Mouse (Mus musculus) hindbrain, embryonic 14.5 days (tissue): ENCODE measurements around the gene Plpp3. TPM values are rescaled to one million over a fixed set of nuclear protein-coding genes. Genes with fewer than 3 reads are reported as not detected.

ENCODE experiments used
- ATAC-seq: fragments of 200-750 bp; cut with Nextera tagmentation; 2 replicates; pipeline ENCODE4 v1.8.0; 2017; ENCODE audit warnings: moderate number of reproducible peaks, mild to moderate bottlenecking, moderate TSS enrichment, moderate library complexity; ENCODE audit not compliant: low FRiP score
- DNase-seq: peaks from one replicate; pipeline ENCODE4 v3.0.0-alpha.2; 2015; ENCODE audit warnings: low spot score
- H3K27ac ChIP-seq: fragments of 300-500 bp; sonication (generic); 2 replicates; pipeline ENCODE4 v1.5.1; 2014; ENCODE audit warnings: mild to moderate bottlenecking, moderate library complexity
- H3K27me3 ChIP-seq: fragments of 300-500 bp; sonication (generic); 2 replicates; pipeline ENCODE4 v1.6.1; 2014; ENCODE audit warnings: mild to moderate bottlenecking, low read length, mixed read lengths; ENCODE audit not compliant: control insufficient read depth, insufficient read depth
- H3K36me3 ChIP-seq: fragments of 300-500 bp; sonication (generic); replicated peaks from 2 replicates; pipeline ENCODE4 v1.6.1; 2014; ENCODE audit not compliant: control insufficient read depth, insufficient read depth
- H3K4me1 ChIP-seq: fragments of 300-500 bp; sonication (generic); replicated peaks from 2 replicates; pipeline ENCODE4 v1.6.1; 2014; ENCODE audit warnings: antibody characterized with exemption, low read length, mixed read lengths; ENCODE audit not compliant: control insufficient read depth, insufficient read depth
- H3K4me2 ChIP-seq: fragments of 300-500 bp; sonication (generic); replicated peaks from 2 replicates; pipeline ENCODE4 v1.6.1; 2014; ENCODE audit warnings: mild to moderate bottlenecking, moderate library complexity
- H3K4me3 ChIP-seq: fragments of 300-500 bp; sonication (generic); replicated peaks from 2 replicates; pipeline ENCODE4 v1.5.1; 2014; ENCODE audit warnings: mild to moderate bottlenecking, low read length
- H3K9ac ChIP-seq: fragments of 300-500 bp; sonication (generic); 2 replicates; pipeline ENCODE4 v1.6.1; 2014
- H3K9me3 ChIP-seq: fragments of 300-500 bp; sonication (generic); 2 replicates; pipeline ENCODE4 v1.6.1; 2016; ENCODE audit warnings: low read length; ENCODE audit not compliant: control insufficient read depth
- WGBS: fragments of 180-500 bp; shearing (Covaris S2); extraction: QIAGEN DNeasy Blood & Tissue Kit; methylation state at CpG from one replicate; pipeline ENCODE4 v1.1.7; 2014; 5-methylcytosine and 5-hydroxymethylcytosine counted together
- polyA plus RNA-seq: library from polyadenylated mRNA; unstranded; fragments of >200 nt; fragmentation: Nextera tagmentation; extraction: Ambion mirVana; gene quantifications from 2 replicates; pipeline ENCODE4 v1.2.1, GENCODE M21; 2014

Plpp3 gene
- polyA plus RNA-seq, 1 experiment from 2014 or later, result 69.9 TPM

DNA sequence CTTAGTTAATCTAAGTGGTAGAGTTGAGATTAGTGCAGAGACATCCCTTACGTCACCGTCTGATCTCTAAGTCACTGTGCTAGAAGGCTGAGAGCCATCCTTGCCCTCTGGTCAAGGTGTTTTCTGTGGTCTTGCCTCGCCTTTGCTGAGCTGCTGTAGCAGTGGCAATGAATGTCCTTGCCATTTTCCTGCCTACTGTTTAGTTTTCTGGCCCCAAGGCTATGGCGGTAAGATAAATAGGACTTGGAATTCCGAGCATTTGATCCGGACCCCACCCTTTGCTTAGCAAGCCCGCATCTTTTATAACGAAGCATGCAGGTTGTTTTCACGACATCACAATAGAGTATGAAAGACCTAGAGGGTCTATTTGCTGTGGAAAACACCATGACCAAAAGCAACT lies 38.1 kb downstream of the Plpp3 start:
- Histone ChIP-seq H3K4me2 (no peak overlapping the region), H3K9me3 (no peaks in the 10 kb centered on the region), H3K4me1 (no peaks in the 10 kb centered on the region), H3K36me3 (peaks cover 6% of the 10 kb centered on the region; the same call in 1 of the 2 replicates), H3K27ac (no peak overlapping the region), H3K9ac (no peak overlapping the region), H3K4me3 (no peak overlapping the region), H3K27me3 (no peaks in the 10 kb centered on the region)
- ATAC-seq (no peak), DNase-seq (no peak)
- 79% methylated on average over 9 of the region's 9 CpGs for WGBS

DNA sequence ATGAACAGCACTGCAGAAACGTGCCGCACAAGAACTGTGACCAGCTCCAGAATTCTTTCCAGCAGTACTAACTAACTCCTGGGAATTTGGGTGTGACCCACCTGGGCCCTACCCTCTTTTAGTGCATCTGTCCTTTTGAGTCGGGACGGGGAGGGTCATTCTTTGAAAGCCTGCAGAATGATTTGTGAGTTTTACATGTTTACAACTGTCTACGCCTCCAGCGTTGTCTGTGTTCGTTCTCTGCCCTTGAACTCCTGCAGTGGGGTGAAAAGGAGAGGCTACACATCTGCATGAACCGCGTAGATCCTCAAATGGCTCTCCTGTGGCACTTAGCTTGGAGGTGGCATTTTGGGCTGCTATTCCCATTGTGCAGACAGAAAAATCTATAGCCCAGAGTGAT lies 39.0 kb downstream of the Plpp3 start:
- no peak for ATAC-seq
- Histone ChIP-seq H3K27me3 (no peaks in the 10 kb centered on the region), H3K4me3 (no peak overlapping the region), H3K9ac (no peak overlapping the region), H3K27ac (no peak overlapping the region), H3K4me1 (no peaks in the 10 kb centered on the region), H3K36me3 (peaks cover 6% of the 10 kb centered on the region; the same call in 1 of the 2 replicates), H3K9me3 (no peaks in the 10 kb centered on the region), H3K4me2 (no peak overlapping the region)
- WGBS, result 83% methylated on average over 9 of the region's 9 CpGs
- DNase-seq, result no peak

DNA sequence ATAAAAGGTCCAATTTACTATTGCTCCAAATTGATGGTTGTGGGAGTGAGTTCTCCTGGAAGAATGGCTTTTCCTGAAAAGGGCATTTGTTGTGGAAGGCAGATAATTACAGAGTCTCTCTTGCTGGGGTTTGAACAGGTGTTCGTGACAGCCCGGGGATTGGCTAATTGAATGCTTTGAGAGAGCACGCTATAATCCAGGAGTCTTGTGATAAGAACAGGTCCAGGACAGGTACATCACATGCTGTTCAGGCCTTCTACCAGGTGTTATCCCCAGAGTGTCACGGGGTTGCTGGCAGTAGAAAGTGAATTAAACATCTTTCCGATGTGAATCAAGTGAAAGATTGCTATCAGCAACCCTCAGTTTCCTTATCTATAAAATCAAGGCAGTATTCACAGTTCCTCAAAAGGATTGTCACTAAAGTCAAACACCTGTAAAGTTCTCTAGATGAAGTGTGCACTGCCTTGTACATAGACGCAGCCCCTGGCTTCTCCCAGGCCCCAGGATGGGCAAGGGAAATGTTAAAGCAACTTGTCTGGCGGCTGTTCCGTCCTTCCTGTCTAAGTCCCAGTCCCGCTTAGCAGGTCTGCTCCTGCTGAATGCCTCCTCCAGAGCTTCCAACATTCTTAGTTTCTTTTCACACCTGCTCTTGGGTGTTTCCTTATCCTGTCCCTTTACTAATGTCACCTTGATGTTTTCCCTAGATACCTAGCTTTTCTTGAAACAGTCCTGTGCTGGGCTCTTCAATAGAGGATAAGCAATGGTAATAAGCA lies 40.0 kb downstream of the Plpp3 start:
- peaks cover 6% of the 10 kb centered on the region; the same call in 1 of the 2 replicates for H3K36me3 ChIP-seq
- no peak overlapping the region for H3K4me3 ChIP-seq
- no peaks in the 10 kb centered on the region for H3K4me1 ChIP-seq
- H3K27me3 ChIP-seq, result no peaks in the 10 kb centered on the region
- H3K4me2 ChIP-seq, result no peak overlapping the region
- H3K27ac ChIP-seq, result no peak overlapping the region
- DNase-seq, result no peak
- no peak for ATAC-seq
- WGBS, result 88% methylated on average over 9 of the region's 9 CpGs
- H3K9me3 ChIP-seq, result no peaks in the 10 kb centered on the region
- no peak overlapping the region for H3K9ac ChIP-seq

DNA sequence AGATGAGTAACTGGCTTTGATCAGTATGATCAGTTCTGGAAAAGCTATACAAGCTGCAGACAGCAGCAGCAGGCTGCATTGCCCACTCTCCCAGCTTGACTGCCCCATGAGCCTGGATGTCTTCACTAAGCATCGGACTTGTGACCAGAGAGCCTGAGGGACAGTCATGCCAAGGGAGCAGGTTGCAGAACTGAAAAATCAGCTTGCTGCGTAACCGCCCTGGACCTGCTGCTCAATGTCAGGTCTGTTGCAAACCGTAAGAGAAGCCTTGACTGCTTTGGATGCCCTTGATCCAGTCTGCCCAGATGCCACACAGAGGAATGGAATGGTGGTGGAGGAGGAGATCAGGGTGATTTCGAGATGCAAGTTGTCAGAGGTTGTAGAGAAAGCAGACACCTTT lies 41.5 kb downstream of the Plpp3 start:
- peaks cover 6% of the 10 kb centered on the region; the same call in 1 of the 2 replicates for H3K36me3 ChIP-seq
- H3K4me3 ChIP-seq, result no peak overlapping the region
- no peaks in the 10 kb centered on the region for H3K27me3 ChIP-seq
- no peaks in the 10 kb centered on the region for H3K9me3 ChIP-seq
- no peak overlapping the region for H3K4me2 ChIP-seq
- no peak overlapping the region for H3K9ac ChIP-seq
- ATAC-seq (no peak), DNase-seq (no peak)
- no peak overlapping the region for H3K27ac ChIP-seq
- WGBS, result 90% methylated on average over 5 of the region's 5 CpGs
- peaks cover 4% of the 10 kb centered on the region; the same call in 1 of the 2 replicates for H3K4me1 ChIP-seq

DNA sequence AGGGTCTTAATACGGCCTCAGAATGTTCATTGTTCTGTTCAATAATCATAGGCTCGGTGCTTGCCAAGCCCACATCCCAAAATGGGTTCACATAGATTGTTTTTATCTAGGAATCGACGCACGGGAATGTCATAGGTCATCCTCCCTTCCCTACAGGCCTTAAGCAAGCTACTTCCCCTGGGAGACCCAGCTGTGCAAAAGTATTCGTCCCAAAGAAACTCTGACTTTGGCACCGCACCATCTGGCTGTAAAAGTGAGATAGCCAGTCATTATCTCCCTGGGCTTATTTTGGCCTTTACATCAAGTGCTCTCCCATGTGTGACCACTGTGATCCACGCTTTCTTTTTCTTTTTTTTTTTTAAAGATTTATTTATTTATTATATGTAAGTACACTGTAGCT lies 42.2 kb downstream of the Plpp3 start:
- no peak overlapping the region for H3K4me3 ChIP-seq
- H3K27ac ChIP-seq, result no peak overlapping the region
- no peak overlapping the region for H3K9ac ChIP-seq
- H3K4me2 ChIP-seq, result no peak overlapping the region
- WGBS, result 78% methylated on average over 8 of the region's 8 CpGs
- H3K36me3 ChIP-seq, result peaks cover 6% of the 10 kb centered on the region; the same call in 1 of the 2 replicates
- DNase-seq (no peak), ATAC-seq (no peak)
- no peaks in the 10 kb centered on the region for H3K27me3 ChIP-seq
- H3K4me1 ChIP-seq, result peaks cover 11% of the 10 kb centered on the region; the same call in 1 of the 2 replicates
- no peaks in the 10 kb centered on the region for H3K9me3 ChIP-seq

DNA sequence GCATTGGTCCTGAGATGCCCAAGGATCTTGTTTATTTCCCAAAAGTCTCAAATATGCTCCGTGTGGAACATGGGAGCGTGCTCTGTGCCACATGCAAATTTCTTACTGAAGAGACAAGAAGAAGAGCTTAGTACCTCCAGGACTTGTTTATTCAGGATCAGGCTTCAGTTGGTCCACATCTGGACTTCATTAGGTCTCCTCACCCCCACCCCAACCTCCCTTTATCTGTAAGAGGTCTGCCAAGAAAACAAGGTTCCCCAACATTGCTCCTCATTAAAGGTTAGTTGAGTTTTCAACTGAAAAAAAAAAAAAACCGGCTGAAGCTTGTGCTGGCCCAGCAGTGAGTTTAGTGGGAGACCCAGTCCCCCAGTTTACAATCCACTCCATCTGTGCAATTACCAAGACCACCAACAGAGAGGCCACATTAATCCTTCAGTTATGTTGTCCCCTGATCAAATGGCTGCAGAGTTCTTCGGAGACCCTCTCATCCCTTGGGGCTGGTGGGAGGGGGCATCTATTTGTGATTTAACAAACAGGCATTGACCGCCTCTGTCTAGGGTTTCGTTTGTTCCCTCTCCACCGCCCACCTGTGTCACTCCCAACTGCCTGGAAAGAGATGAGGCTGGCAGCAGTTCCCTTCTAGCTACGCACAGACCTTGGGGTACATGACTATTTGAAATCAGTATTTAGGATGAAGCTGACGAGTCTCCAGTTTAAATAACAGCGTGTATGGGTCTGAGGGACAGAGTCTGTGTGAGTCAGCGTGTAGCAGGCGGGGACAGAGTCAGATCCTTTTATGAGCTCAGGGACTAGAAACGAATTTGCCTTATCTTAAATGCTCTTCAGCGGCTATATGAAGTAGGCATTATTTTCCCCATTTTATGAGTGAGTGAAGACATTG lies 43.7 kb downstream of the Plpp3 start:
- DNase-seq (no peak), ATAC-seq (no peak)
- Histone ChIP-seq H3K4me2 (no peak overlapping the region), H3K9me3 (no peaks in the 10 kb centered on the region), H3K9ac (no peak overlapping the region), H3K27ac (no peak overlapping the region), H3K4me3 (no peak overlapping the region), H3K4me1 (peaks cover 21% of the 10 kb centered on the region), H3K36me3 (peaks cover 6% of the 10 kb centered on the region; the same call in 1 of the 2 replicates), H3K27me3 (no peaks in the 10 kb centered on the region)
- 51% methylated on average over 14 of the region's 14 CpGs for WGBS

DNA sequence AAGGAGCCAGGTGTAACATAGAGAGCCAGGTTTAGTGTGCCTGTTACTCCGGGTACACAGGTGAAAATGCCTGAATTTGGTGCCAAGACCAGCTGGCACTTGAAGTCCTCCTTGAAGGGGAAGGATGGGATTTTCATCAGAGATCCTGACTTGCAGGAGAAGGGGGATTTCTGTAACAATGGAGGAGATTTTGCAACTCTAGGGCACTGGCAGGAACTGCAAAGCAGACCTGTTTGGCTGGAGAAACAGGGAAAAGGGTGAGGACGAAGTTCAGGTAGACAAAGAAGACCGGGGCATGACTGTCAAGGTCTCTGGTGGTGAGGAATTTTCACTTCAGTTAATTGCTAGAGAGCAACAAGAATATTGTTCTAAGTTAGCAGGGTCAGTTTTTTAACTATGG lies 45.3 kb downstream of the Plpp3 start:
- Histone ChIP-seq H3K27ac (no peak overlapping the region), H3K4me3 (no peak overlapping the region), H3K4me1 (peaks cover 22% of the 10 kb centered on the region), H3K27me3 (no peaks in the 10 kb centered on the region), H3K4me2 (no peak overlapping the region), H3K9me3 (no peaks in the 10 kb centered on the region), H3K9ac (no peak overlapping the region), H3K36me3 (peaks cover 6% of the 10 kb centered on the region; the same call in 1 of the 2 replicates)
- ATAC-seq (no peak), DNase-seq (no peak)
- 89% methylated on average over 3 of the region's 3 CpGs for WGBS

DNA sequence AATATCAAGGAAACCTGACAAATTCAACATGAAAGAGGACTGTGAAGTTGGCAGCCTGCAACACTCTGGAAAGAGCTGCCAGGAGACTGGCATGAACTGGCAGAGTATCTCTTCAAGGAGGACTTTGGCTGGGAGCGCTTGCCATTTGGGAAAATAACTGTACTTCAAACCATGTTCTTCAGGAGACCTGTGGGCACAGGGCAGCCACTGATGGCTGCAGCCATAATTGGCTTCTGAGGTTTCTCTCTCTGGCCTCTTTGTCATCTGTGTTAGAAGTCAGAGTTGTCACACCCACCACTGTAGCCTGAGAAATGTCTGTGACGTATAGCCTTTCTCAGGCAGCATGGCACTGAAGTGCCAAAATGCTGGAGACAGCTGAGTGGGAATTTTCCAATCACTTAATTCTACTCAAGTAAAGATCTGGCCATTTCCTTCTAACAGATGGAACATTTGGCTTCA lies 46.2 kb downstream of the Plpp3 start:
- Histone ChIP-seq H3K27me3 (no peaks in the 10 kb centered on the region), H3K4me1 (peaks cover 22% of the 10 kb centered on the region), H3K9ac (no peak overlapping the region), H3K9me3 (no peaks in the 10 kb centered on the region), H3K36me3 (peaks cover 4% of the 10 kb centered on the region), H3K27ac (no peak overlapping the region), H3K4me2 (no peak overlapping the region), H3K4me3 (no peak overlapping the region)
- ATAC-seq (no peak), DNase-seq (peak; percentile 41)
- 69% methylated on average over 2 of the region's 2 CpGs for WGBS

DNA sequence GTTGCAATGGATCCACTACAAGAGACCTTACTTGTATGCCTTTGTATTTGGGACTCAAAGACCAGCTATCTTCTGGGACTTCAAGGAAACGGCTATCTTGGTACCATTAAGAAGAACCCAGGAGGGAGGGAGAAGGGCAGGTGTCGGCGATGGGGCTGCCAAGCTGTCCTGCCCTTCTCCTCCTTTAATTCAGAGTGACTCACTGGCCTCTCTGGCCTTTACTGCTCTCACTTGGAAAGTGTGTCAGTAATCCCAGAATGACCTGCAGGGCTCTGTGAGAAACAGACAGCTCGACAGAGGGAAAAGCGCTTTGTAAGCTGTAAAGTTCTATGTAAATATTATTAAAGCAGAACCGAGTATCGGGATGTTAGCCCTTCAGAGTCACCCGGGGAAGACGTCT lies 46.9 kb downstream of the Plpp3 start:
- ATAC-seq, result no peak
- Histone ChIP-seq H3K9ac (no peak overlapping the region), H3K9me3 (no peaks in the 10 kb centered on the region), H3K4me2 (no peak overlapping the region), H3K4me3 (no peak overlapping the region), H3K27me3 (no peaks in the 10 kb centered on the region), H3K4me1 (peaks cover 22% of the 10 kb centered on the region), H3K36me3 (no peaks in the 10 kb centered on the region; the same call in 1 of the 2 replicates), H3K27ac (no peak overlapping the region)
- 69% methylated on average over 9 of the region's 9 CpGs for WGBS
- no peak for DNase-seq
